25 mouse cellular contexts compared by ENCODE assay signal in the genomic region with DNA sequence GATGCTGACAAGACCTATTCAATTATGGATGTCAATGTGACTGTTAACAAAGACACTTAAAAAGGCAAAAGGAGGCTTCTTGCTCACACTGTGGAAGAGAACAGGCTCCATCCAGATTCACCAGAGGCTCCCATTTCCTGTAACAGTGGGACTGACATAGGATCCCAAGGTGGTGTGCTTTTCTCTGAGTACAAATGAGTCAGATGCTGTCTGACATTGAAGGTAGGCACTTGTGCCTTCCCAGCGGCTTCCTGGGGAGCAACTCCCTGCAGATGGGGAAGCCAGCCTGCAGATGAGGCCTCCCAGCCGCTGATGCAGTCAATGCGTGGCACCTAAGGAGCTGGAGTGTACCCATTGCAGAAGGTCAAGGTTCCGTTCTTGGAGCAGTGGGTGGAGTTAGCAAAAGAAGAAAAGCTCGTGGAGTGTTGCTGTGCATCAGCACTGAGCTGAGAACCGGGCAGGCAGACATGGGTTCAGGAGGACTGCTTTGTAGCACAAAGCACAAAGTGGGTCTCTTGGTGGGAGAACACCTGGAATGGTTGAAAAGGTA.
DNase-seq lines count a peak whose midpoint lies in the region; ATAC-seq and TF ChIP-seq lines count a peak whose summit lies in the region.
"Had no signal": no experiment of that assay in that cellular context is flagged by ENCODE, and none has a peak within 500 bp of the region (broad histone marks: within the 10 kb centered on the region; RNA-seq: fewer than 3 reads in every experiment).

No protein-coding gene starts in this region.

- ATAC-seq in forebrain, embryonic 13.5 days = no peak
- no peak; the same call in 1 of the 2 replicates for ATAC-seq in forebrain, postnatal 0 days
- no peak for ATAC-seq in neural tube, embryonic 11.5 days (ENCODE audit: insufficient read depth, low FRiP score, low TSS enrichment)
- no peak for ATAC-seq in stomach, postnatal 0 days (ENCODE audit: low FRiP score, low TSS enrichment)
- ATAC-seq: activated CD4-positive, CD25-positive, alpha-beta regulatory T cell, adult 4 months; intestine, postnatal 0 days; liver, postnatal 0 days; midbrain, embryonic 16.5 days had no signal

- no peak overlapping the region for H3K9ac ChIP-seq in forebrain, embryonic 13.5 days
- no peak overlapping the region for H3K9ac ChIP-seq in forebrain, postnatal 0 days
- no peak overlapping the region for H3K9ac ChIP-seq in neural tube, embryonic 11.5 days (ENCODE audit: low read length)
- H3K9ac ChIP-seq in stomach, postnatal 0 days (ENCODE audit: low read length) = peak overlapping the region; percentile 18; the same call in 1 of the 2 replicates
- H3K9ac ChIP-seq: embryonic facial prominence, embryonic 13.5 days; heart, embryonic 13.5 days; hindbrain, embryonic 15.5 days; liver, postnatal 0 days; neural tube, embryonic 12.5 days; stomach, embryonic 15.5 days had no signal

- 0 out of 2 replicates have a peak, but pooled peaks cover 2% of the 10 kb centered on the region for H3K9me3 ChIP-seq in forebrain, embryonic 13.5 days (replicated peaks)
- no peaks in the 10 kb centered on the region for H3K9me3 ChIP-seq in forebrain, postnatal 0 days (ENCODE audit: low read length)
- no peaks in the 10 kb centered on the region for H3K9me3 ChIP-seq in neural tube, embryonic 11.5 days (ENCODE audit: control insufficient read depth, low read length)
- H3K9me3 ChIP-seq in stomach, postnatal 0 days (ENCODE audit: control insufficient read depth, low read length) = no peaks in the 10 kb centered on the region
- H3K9me3 ChIP-seq: embryonic facial prominence, embryonic 13.5 days; hindbrain, embryonic 15.5 days; neural tube, embryonic 12.5 days; stomach, embryonic 15.5 days had no signal

- peaks cover 5% of the 10 kb centered on the region; the same call in 1 of the 2 replicates for H3K4me1 ChIP-seq in forebrain, embryonic 13.5 days
- H3K4me1 ChIP-seq in forebrain, postnatal 0 days (ENCODE audit: insufficient read depth) = no peaks in the 10 kb centered on the region
- H3K4me1 ChIP-seq in neural tube, embryonic 11.5 days (ENCODE audit: control insufficient read depth, insufficient read depth, low read length) = no peaks in the 10 kb centered on the region
- H3K4me1 ChIP-seq in stomach, postnatal 0 days (replicated peaks; ENCODE audit: control insufficient read depth, insufficient read depth) = no peaks in the 10 kb centered on the region
- H3K4me1 ChIP-seq: embryonic facial prominence, embryonic 13.5 days; neural tube, embryonic 12.5 days; stomach, embryonic 15.5 days had no signal

- no peak overlapping the region for H3K4me2 ChIP-seq in forebrain, embryonic 13.5 days
- no peak overlapping the region for H3K4me2 ChIP-seq in forebrain, postnatal 0 days (ENCODE audit: low read depth)
- H3K4me2 ChIP-seq in neural tube, embryonic 11.5 days (ENCODE audit: low read depth) = no peak overlapping the region
- no peak overlapping the region for H3K4me2 ChIP-seq in stomach, postnatal 0 days (replicated peaks; ENCODE audit: low read depth)
- H3K4me2 ChIP-seq: embryonic facial prominence, embryonic 13.5 days; heart, embryonic 13.5 days; hindbrain, embryonic 15.5 days; neural tube, embryonic 12.5 days; stomach, embryonic 15.5 days had no signal

- intact Hi-C loops in left cerebral cortex, postnatal 14 days (cut with DNase I) = no loop called here

- 67% methylated on average over 6 of the region's 6 CpGs for WGBS in forebrain, embryonic 13.5 days
- 73% methylated on average over 6 of the region's 6 CpGs for WGBS in forebrain, postnatal 0 days
- 66% methylated on average over 6 of the region's 6 CpGs for WGBS in neural tube, embryonic 11.5 days
- 61% methylated on average over 6 of the region's 6 CpGs for WGBS in stomach, postnatal 0 days

- no peak for TF ChIP-seq CTCF in forebrain, postnatal 0 days (IDR thresholded peaks at IDR 0.05; ENCODE audit: low read depth)
- TF ChIP-seq CTCF in stomach, postnatal 0 days (IDR thresholded peaks at IDR 0.05; ENCODE audit: low read depth) = no peak

- no peaks in the 10 kb centered on the region for H3K27me3 ChIP-seq in forebrain, embryonic 13.5 days
- H3K27me3 ChIP-seq in forebrain, postnatal 0 days (ENCODE audit: insufficient read depth, low read length) = no peaks in the 10 kb centered on the region
- H3K27me3 ChIP-seq in neural tube, embryonic 11.5 days (ENCODE audit: control insufficient read depth, insufficient read depth, low read length) = no peaks in the 10 kb centered on the region
- no peaks in the 10 kb centered on the region for H3K27me3 ChIP-seq in stomach, postnatal 0 days (ENCODE audit: control insufficient read depth, insufficient read depth, low read length)
- H3K27me3 ChIP-seq: CH12.LX; embryonic facial prominence, embryonic 13.5 days; heart, embryonic 13.5 days; hindbrain, embryonic 15.5 days; neural tube, embryonic 12.5 days; stomach, embryonic 15.5 days had no signal

- TF ChIP-seq EP300 in stomach, postnatal 0 days (optimal IDR thresholded peaks at IDR 0.05) = no peak

- DNase-seq in forebrain, postnatal 0 days = no peak
- no peak for DNase-seq in neural tube, embryonic 11.5 days (ENCODE audit: low spot score)
- no peak for DNase-seq in neural tube, embryonic 10.5 days (ENCODE audit: extremely low spot score, low spot score)
- peak; percentile 57 for DNase-seq in adrenal gland, postnatal 14 days
- DNase-seq in stomach, postnatal 0 days (ENCODE audit: low spot score) = no peak
- DNase-seq in left cerebral cortex, postnatal 14 days (ENCODE audit: low spot score in 2 of 2) = no peak
- DNase-seq in layer of hippocampus, adult 9-11 months = no peak
- DNase-seq: cerebellum, adult 8-10 months; gastrocnemius, postnatal 25 days; kidney, postnatal 25 days; liver; liver, postnatal 0 days; lung, postnatal 14 days; right cerebral cortex, postnatal 14 days had no signal

- no peaks in the 10 kb centered on the region for H3K36me3 ChIP-seq in forebrain, embryonic 13.5 days (ENCODE audit: poor library complexity, severe bottlenecking)
- no peaks in the 10 kb centered on the region for H3K36me3 ChIP-seq in forebrain, postnatal 0 days (ENCODE audit: insufficient read depth)
- no peaks in the 10 kb centered on the region for H3K36me3 ChIP-seq in neural tube, embryonic 11.5 days (ENCODE audit: control insufficient read depth, insufficient read depth, low read length)
- H3K36me3 ChIP-seq in stomach, postnatal 0 days (ENCODE audit: control insufficient read depth, insufficient read depth, low read length) = no peaks in the 10 kb centered on the region
- H3K36me3 ChIP-seq: embryonic facial prominence, embryonic 13.5 days; heart, embryonic 13.5 days; hindbrain, embryonic 15.5 days; neural tube, embryonic 12.5 days; stomach, embryonic 15.5 days had no signal

- 0 out of 2 replicates have a peak overlapping the region, but pooled peaks have one; percentile 1 for H3K27ac ChIP-seq in forebrain, embryonic 13.5 days
- no peak overlapping the region for H3K27ac ChIP-seq in forebrain, postnatal 0 days (ENCODE audit: low read depth, low read length)
- H3K27ac ChIP-seq in neural tube, embryonic 11.5 days (ENCODE audit: low read depth, low read length) = 0 out of 2 replicates have a peak overlapping the region, but pooled peaks have one; percentile 40
- H3K27ac ChIP-seq in stomach, postnatal 0 days (replicated peaks) = no peak overlapping the region
- H3K27ac ChIP-seq: embryonic facial prominence, embryonic 13.5 days; heart, embryonic 13.5 days; hindbrain, embryonic 15.5 days; neural tube, embryonic 12.5 days; stomach, embryonic 15.5 days had no signal

- no peak overlapping the region for H3K4me3 ChIP-seq in forebrain, embryonic 13.5 days
- no peak overlapping the region for H3K4me3 ChIP-seq in forebrain, postnatal 0 days (ENCODE audit: low read depth, low read length)
- no peak overlapping the region for H3K4me3 ChIP-seq in neural tube, embryonic 11.5 days (ENCODE audit: low read depth, low read length)
- H3K4me3 ChIP-seq in stomach, postnatal 0 days (ENCODE audit: low read depth, low read length) = no peak overlapping the region
- H3K4me3 ChIP-seq: embryonic facial prominence, embryonic 13.5 days; heart, embryonic 13.5 days; hindbrain, embryonic 15.5 days; megakaryocyte, embryonic 14.5 days; neural tube, embryonic 12.5 days; stomach, embryonic 15.5 days had no signal

Comparison
In these comparisons a context has a peak if more than half of its experiments do, and no peak if none do; other contexts are left out.
1. H3K27ac ChIP-seq: peak in forebrain, embryonic 13.5 days (single experiment) and neural tube, embryonic 11.5 days (single experiment); none in forebrain, postnatal 0 days (single experiment) and stomach, postnatal 0 days (single experiment).